Mouse (Mus musculus) lung, embryonic 16.5 days (tissue): ENCODE measurements at regions not wholly inside any gene's neighbourhood (a gene's known extent, or its start where the extent isn't known, plus 50 kb on each side); places are given as distances from the start of the nearest gene placed in this dataset.

ENCODE experiments used
- ATAC-seq: fragments of 200-750 bp; cut with Nextera tagmentation; 2 replicates; pipeline ENCODE4 v1.8.0; 2017; ENCODE audit warnings: low read depth, mild to moderate bottlenecking, moderate library complexity
- H3K27ac ChIP-seq: fragments of 300-500 bp; sonication (generic); 2 replicates; pipeline ENCODE4 v1.5.1; 2014; ENCODE audit warnings: mild to moderate bottlenecking, control low read depth, low read length
- H3K27me3 ChIP-seq: fragments of 300-500 bp; sonication (generic); 2 replicates; pipeline ENCODE4 v1.6.1; 2014; ENCODE audit warnings: low read depth, low read length, mixed read lengths; ENCODE audit not compliant: control insufficient read depth, insufficient read depth
- H3K36me3 ChIP-seq: fragments of 300-500 bp; sonication (generic); 2 replicates; pipeline ENCODE4 v1.6.1; 2014; ENCODE audit warnings: low read length; ENCODE audit not compliant: control insufficient read depth, insufficient read depth
- H3K4me1 ChIP-seq: fragments of 300-500 bp; sonication (generic); replicated peaks from 2 replicates; pipeline ENCODE4 v1.6.1; 2014; ENCODE audit warnings: low read length, mixed read lengths; ENCODE audit not compliant: control insufficient read depth, insufficient read depth
- H3K4me2 ChIP-seq: fragments of 300-500 bp; sonication (generic); 2 replicates; pipeline ENCODE4 v1.6.1; 2014; ENCODE audit warnings: low read depth, low read length, control low read depth
- H3K4me3 ChIP-seq: fragments of 300-500 bp; sonication (generic); 2 replicates; pipeline ENCODE4 v1.5.1; 2014; ENCODE audit warnings: mild to moderate bottlenecking, low read length, control low read depth
- H3K9ac ChIP-seq: fragments of 300-500 bp; sonication (generic); 2 replicates; pipeline ENCODE4 v1.6.1; 2014; ENCODE audit warnings: low read length, control low read depth
- H3K9me3 ChIP-seq: fragments of 300-500 bp; sonication (generic); 2 replicates; pipeline ENCODE4 v1.6.1; 2016; ENCODE audit warnings: low read length; ENCODE audit not compliant: control insufficient read depth
- WGBS: fragments of 180-500 bp; shearing (Covaris S2); extraction: QIAGEN DNeasy Blood & Tissue Kit; methylation state at CpG from one replicate; pipeline ENCODE4 v1.1.7; 2014; 5-methylcytosine and 5-hydroxymethylcytosine counted together

GRCm38 (mm10) chr2:167831076-167832039, 100.5 kb upstream of the Ptpn1 start:
- ATAC-seq: no peak
- Histone ChIP-seq H3K9ac (no peak overlapping the region), H3K4me3 (no peak overlapping the region), H3K36me3 (no peaks in the 10 kb centered on the region), H3K9me3 (no peaks in the 10 kb centered on the region), H3K27me3 (no peaks in the 10 kb centered on the region), H3K4me1 (peaks cover 48% of the 10 kb centered on the region), H3K27ac (no peak overlapping the region), H3K4me2 (no peak overlapping the region)
- WGBS: 69% methylated on average over 26 of the region's 26 CpGs

- Histone ChIP-seq H3K27me3 (no peaks in the 10 kb centered on the region), H3K4me2 (no peak overlapping the region), H3K27ac (peak overlapping the region; percentile 1; the same call in 1 of the 2 replicates), H3K4me3 (no peak overlapping the region), H3K9ac (no peak overlapping the region), H3K9me3 (no peaks in the 10 kb centered on the region), H3K4me1 (peaks cover 46% of the 10 kb centered on the region), H3K36me3 (no peaks in the 10 kb centered on the region)
- no peak for ATAC-seq
- 24% methylated on average over 5 of the region's 5 CpGs for WGBS
Measured at GRCm38 (mm10) chr2:167828258-167828657, 103.6 kb upstream of the Ptpn1 start.

- H3K4me1 ChIP-seq: peaks cover 40% of the 10 kb centered on the region
- peak overlapping the region; percentile 16; the same call in 1 of the 2 replicates for H3K9ac ChIP-seq
- H3K27ac ChIP-seq: peak overlapping the region; percentile 5; the same call in 1 of the 2 replicates
- H3K4me3 ChIP-seq: no peak overlapping the region
- peak; percentile 48 for ATAC-seq
- no peaks in the 10 kb centered on the region for H3K27me3 ChIP-seq
- H3K4me2 ChIP-seq: no peak overlapping the region
- H3K36me3 ChIP-seq: no peaks in the 10 kb centered on the region
- 43% methylated on average over 12 of the region's 12 CpGs for WGBS
- no peaks in the 10 kb centered on the region for H3K9me3 ChIP-seq
Measured at GRCm38 (mm10) chr2:167826922-167827703, 104.7 kb upstream of the Ptpn1 start.

GRCm38 (mm10) chr2:167823513-167823912, 108.3 kb upstream of the Ptpn1 start:
- no peak overlapping the region for H3K4me3 ChIP-seq
- ATAC-seq: peak; percentile 82
- peaks cover 59% of the 10 kb centered on the region for H3K4me1 ChIP-seq

GRCm38 (mm10) chr2:167823044-167823443, 108.8 kb upstream of the Ptpn1 start:
- no peaks in the 10 kb centered on the region for H3K27me3 ChIP-seq
- H3K36me3 ChIP-seq: no peaks in the 10 kb centered on the region
- 80% methylated on average over 3 of the region's 3 CpGs for WGBS
- no peak overlapping the region for H3K4me3 ChIP-seq
- no peak overlapping the region for H3K4me2 ChIP-seq
- H3K9ac ChIP-seq: no peak overlapping the region
- peaks cover 55% of the 10 kb centered on the region for H3K4me1 ChIP-seq
- no peak for ATAC-seq
- no peaks in the 10 kb centered on the region for H3K9me3 ChIP-seq
- H3K27ac ChIP-seq: peak overlapping the region; percentile 91

More at GRCm38 (mm10) chr2:167823513-167823912, 108.3 kb upstream of the Ptpn1 start:
- WGBS: 5% methylated on average over 9 of the region's 9 CpGs
- Histone ChIP-seq H3K4me2 (peak overlapping the region; percentile 23), H3K9me3 (no peaks in the 10 kb centered on the region), H3K9ac (peak overlapping the region; percentile 42; the same call in 1 of the 2 replicates), H3K27ac (peak overlapping the region; percentile 91), H3K27me3 (no peaks in the 10 kb centered on the region), H3K36me3 (no peaks in the 10 kb centered on the region)

GRCm38 (mm10) chr2:167821186-167821585, 110.7 kb upstream of the Ptpn1 start:
- peak overlapping the region; percentile 41 for H3K9ac ChIP-seq
- 52% methylated on average over 6 of the region's 6 CpGs for WGBS
- H3K27me3 ChIP-seq: no peaks in the 10 kb centered on the region
- H3K4me1 ChIP-seq: peaks cover 42% of the 10 kb centered on the region
- H3K27ac ChIP-seq: peak overlapping the region; percentile 34
- H3K4me3 ChIP-seq: no peak overlapping the region
- no peaks in the 10 kb centered on the region for H3K9me3 ChIP-seq
- H3K36me3 ChIP-seq: no peaks in the 10 kb centered on the region
- no peak for ATAC-seq
- H3K4me2 ChIP-seq: no peak overlapping the region

GRCm38 (mm10) chr2:167818799-167819198, 113.1 kb upstream of the Ptpn1 start:
- H3K9ac ChIP-seq: no peak overlapping the region
- peaks cover 34% of the 10 kb centered on the region for H3K4me1 ChIP-seq
- H3K27me3 ChIP-seq: no peaks in the 10 kb centered on the region
- H3K36me3 ChIP-seq: no peaks in the 10 kb centered on the region
- H3K9me3 ChIP-seq: no peaks in the 10 kb centered on the region
- peak overlapping the region; percentile 78 for H3K27ac ChIP-seq
- WGBS: 48% methylated on average over 10 of the region's 10 CpGs
- H3K4me3 ChIP-seq: no peak overlapping the region
- peak; percentile 64; the same call in 1 of the 2 replicates for ATAC-seq
- H3K4me2 ChIP-seq: no peak overlapping the region

- Histone ChIP-seq H3K27ac (no peak overlapping the region), H3K4me1 (peaks cover 32% of the 10 kb centered on the region), H3K36me3 (no peaks in the 10 kb centered on the region), H3K27me3 (no peaks in the 10 kb centered on the region), H3K4me2 (no peak overlapping the region), H3K9me3 (no peaks in the 10 kb centered on the region), H3K4me3 (no peak overlapping the region), H3K9ac (no peak overlapping the region)
- no peak for ATAC-seq
- 69% methylated on average over 9 of the region's 9 CpGs for WGBS
Measured at GRCm38 (mm10) chr2:167817030-167817429, 114.8 kb upstream of the Ptpn1 start.

- Histone ChIP-seq H3K4me3 (no peak overlapping the region), H3K27ac (0 out of 2 replicates have a peak overlapping the region, but pooled peaks have one; percentile 5), H3K36me3 (no peaks in the 10 kb centered on the region), H3K9ac (peak overlapping the region; percentile 21; the same call in 1 of the 2 replicates), H3K9me3 (no peaks in the 10 kb centered on the region), H3K4me1 (peaks cover 20% of the 10 kb centered on the region), H3K4me2 (no peak overlapping the region), H3K27me3 (no peaks in the 10 kb centered on the region)
- WGBS: 46% methylated on average over 10 of the region's 10 CpGs
- ATAC-seq: peak; percentile 27; the same call in 1 of the 2 replicates
Measured at GRCm38 (mm10) chr2:167815123-167815522, 116.7 kb upstream of the Ptpn1 start.
